Mouse (Mus musculus) E14TG2a.4 (cell line): ENCODE measurements around the gene Aco2.

Experiments
- CTCF ChIP-seq: conservative IDR thresholded peaks from 2 replicates; pipeline ENCODE4 v1.5.1; 2014; ENCODE audit warnings: low read length
- NANOG ChIP-seq: IDR thresholded peaks from 2 replicates; pipeline ENCODE4 v1.6.1; 2014; ENCODE audit warnings: borderline replicate concordance, low read length, mixed read lengths
- POU5F1 ChIP-seq: IDR thresholded peaks from 2 replicates; pipeline ENCODE4 v1.6.1; 2014; ENCODE audit warnings: low read length, borderline replicate concordance

GRCm38 (mm10) chr15:81933986-81934385 lies 61.9 kb downstream of the Aco2 start:
- TF ChIP-seq CTCF = no peak
- no peak for TF ChIP-seq POU5F1
- TF ChIP-seq NANOG = no peak
